Mouse (Mus musculus) Muller cell, postnatal 12 days (primary cell): ENCODE measurements around the gene Usp39.
A peak's percentile ranks its signal among the peaks of the same experiment; 100 is the strongest.

Experiments used
- DNase-seq: peaks from one replicate; pipeline ENCODE4 v3.0.0-alpha.2; 2015; ENCODE audit errors: inconsistent ontology term

Gene Usp39

DNA sequence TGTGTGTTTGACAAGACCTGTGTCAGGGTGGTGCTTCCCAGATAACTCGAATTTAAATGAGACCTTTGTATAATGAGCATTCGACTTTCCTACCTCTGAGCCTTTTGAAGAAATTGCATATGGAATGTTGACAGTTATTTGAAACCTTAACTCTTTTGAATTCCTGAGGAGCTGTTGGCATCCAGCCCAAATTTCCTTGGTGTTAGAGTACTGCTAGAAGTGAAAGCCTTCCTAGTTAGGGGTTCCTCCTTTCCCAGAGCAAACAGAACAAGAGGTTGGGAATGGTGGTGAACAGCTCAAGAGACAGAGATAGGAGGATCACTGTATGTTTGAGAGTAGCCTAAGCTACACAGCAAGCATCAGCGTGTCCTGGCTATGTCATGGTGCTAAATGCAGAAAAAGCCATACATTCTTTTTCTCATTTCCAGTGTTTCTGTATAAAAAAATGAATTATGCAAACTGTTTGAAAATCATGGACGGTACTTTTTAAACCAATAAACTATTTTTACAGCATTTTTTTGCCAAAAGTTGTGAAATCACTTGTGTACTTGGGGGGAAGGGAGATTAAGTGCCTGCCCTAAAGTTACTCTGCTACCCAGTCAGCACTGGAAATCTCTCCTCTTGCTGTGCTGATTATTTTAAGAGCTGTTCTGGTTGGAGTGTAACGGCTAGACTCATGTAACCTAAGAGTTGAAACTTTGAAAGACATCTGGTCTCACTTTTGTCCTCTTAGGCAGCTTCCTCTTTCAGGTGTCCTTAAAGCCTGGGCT, 7.8 kb upstream of the Usp39 start:
- no peak for DNase-seq

DNA sequence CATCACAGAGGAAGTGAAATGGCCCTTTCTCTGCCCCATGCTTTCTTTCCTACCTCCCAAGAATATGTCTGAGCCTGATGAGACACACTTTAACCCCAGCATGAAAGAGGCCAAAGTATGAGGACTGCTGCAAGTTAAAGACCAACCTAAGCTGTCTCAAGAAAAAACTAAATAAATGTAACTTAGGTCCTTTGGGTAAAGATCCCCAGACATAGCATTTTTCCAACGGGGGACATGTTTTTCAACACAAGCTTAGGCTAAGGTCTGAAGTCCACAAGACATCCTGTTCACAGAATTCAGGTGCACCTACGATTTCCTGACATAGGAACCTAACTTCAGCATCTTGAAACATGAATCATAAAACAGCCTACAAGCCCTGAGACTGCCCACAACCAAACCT, 5.2 kb upstream of the Usp39 start:
- no peak for DNase-seq

DNA sequence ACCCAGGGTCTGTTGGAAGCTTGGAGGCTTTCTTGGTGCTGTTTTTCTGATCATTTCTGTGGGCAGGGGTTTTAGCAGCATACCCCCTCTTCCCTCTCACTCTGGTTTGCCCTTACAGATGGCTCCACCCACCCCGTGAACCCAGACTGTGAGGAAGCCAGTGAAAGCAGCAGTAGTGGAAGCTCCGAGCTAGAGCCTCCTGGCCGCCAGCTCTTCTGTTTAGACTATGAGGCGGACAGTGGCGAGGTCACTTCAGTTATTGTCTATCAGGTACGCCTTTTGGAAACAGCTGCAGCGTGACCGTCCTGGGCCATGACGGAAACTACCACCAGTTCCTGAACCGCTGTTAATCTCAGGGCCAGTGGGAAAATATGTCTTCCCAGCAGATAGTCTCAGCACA, 3.4 kb upstream of the Usp39 start:
- DNase-seq, result no peak

- DNase-seq, result peak; percentile 80
Measured at GRCm38 (mm10) chr6:72347166-72347941, 2.4 kb upstream of the Usp39 start, which contains the start of gene 0610030E20Rik. Gene 0610030E20Rik, plus strand, starts transcription at chr6:72347317.

- DNase-seq, result no peak
Measured at GRCm38 (mm10) chr6:72346261-72346660, 1.3 kb upstream of the Usp39 start.

DNA sequence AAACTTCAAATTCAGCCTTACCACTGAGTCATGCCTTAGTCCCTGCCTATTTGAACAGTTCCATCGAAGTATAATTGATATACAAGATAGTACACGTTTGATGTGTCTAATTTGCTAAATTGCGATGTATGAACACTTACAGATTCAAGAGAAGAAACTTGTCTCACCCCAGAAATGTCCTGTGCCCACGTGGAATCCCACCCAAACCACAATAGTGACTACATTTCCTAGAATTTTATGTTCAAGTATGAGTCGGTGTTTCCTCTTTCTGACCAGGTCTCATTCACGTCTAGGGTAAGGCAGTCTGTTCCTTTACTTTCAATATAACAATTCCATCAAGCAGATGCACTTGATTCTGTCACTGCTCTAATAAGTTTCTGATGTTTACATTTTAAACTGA, 649 bp upstream of the Usp39 start:
- DNase-seq, result no peak

DNA sequence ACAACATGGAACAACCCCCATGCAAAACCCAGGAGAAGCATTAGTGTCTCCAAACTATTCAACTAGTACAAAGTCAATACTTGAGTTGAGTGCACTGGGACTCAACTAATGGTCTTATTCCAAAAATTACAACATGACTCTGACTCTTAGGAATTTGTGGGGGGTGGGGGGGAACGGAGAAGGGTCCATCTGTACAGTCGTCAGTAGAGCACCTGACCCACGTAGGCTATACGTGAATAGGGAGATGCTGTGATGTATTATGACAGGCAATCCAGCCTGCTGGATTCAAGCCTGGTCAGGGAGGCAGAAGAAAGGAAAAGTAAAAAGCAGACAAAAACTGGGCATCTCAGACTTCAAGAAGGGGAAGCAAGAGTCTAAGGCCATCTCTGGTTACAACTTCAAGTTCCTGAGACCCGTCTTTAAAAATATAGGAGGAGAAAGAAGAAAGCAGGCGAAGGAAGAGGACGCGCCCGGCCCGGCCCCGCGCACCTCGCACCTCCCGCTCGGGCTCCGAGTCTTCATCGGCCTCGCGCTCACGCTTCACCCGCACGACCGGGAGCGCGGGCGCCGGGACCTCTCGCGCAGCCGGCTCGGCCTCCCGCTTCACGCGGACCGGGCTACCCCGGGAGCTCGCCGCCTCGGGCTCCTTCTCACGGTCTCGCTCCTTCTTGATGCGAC, 449 bp downstream of the Usp39 start:
- DNase-seq, result peak; percentile 74

DNA sequence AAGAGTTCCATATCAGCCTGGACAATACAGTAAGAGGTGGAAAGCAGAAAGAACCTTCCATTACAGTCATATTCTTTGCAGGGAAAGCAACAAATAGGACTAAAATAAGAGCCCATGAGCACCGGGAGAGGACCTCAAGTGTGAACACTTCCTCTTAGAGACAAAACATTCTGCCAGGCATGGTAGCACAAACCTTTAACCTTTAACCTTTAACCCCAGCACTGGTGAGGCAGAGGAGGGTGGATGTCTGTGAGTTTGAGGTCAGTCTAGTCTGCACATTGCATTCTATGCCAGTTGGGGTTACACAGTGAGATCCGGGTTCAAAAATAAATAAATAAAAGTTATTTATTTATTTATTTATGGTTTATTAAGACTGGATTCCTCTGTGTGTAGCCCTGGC, 4.5 kb downstream of the Usp39 start:
- DNase-seq, result no peak

DNA sequence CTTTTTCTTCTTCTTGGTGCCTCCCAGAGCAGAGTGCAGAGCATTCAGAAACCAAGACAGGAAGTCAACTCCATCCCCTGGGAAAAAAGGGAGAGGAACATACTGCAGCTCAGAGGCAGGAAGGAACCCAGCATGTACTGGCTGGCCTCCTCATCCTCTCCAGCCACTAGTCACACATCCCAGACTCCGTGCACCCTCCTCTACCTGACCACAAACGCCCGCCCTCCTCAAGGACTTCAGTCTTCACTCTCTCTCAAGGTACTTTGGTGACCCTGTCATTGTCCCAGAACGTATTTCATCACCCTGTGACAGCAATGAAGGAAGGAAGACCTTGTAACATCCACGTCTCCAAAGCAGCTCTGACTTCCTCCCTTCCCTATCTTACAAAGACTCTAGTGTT, 11.9 kb downstream of the Usp39 start:
- DNase-seq, result no peak

- DNase-seq, result no peak
Measured at GRCm38 (mm10) chr6:72330133-72330532, 14.9 kb downstream of the Usp39 start.

DNA sequence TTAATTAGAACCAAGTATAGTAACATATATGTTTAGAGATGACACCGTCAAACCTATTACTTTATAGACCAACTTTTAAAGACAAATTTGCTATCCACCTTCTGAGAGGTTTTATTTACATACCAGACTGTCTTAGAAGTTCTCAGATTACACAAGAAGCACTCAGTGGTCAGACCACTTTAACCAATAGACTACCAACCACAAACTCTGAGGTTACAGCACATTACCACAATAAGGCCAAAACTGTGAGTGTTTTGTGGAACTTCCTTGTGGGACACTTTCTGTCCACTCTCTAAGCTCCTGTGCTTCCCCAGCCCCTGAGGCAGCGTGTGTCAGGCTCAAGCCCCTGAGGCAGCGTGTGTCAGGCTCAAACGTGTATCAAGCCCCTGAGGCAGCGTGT, 16.0 kb downstream of the Usp39 start:
- no peak for DNase-seq

DNA sequence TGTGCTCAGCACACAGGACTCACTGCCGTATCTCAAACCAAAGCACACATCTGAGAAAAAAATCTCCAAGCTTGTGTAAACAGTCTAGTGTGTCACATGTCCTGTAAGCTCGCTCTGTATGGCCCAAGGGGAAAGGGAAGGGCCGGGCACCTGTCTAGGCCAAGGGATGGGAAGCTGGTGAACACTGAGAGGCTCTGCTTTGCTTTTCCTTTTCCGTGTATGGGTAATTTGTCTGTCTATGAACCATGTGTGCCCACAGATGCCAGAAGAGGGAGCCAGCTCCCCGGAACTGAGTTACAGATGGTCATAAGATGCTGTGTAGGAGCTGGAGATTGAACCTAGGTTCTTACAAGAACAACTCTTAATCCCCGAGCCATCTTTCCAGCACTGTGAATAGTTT, 18.7 kb downstream of the Usp39 start:
- DNase-seq, result no peak

GRCm38 (mm10) chr6:72323786-72324508, 21.0 kb downstream of the Usp39 start:
- DNase-seq, result no peak

- DNase-seq, result no peak
Measured at GRCm38 (mm10) chr6:72322936-72323335, 22.0 kb downstream of the Usp39 start.

- no peak for DNase-seq
Measured at GRCm38 (mm10) chr6:72319019-72319418, 26.0 kb downstream of the Usp39 start.

DNA sequence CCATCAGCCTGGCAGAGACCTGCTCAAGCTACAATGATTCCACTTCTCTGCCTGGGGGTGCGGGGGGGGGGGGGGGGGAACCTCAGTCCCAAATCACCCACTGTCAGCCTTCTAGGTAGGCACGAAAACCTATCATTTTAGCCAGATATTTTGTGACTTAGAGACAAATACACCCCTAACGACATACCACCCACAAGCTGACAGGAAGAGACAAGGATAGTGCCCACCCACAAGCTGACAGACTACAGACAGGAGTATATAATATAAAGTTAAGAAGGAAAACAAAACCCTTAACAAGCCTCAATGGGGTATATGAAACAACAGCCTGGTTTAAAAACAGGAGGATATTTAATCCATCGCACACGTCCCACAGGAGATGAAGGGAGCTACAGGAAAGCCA, 26.5 kb downstream of the Usp39 start:
- no peak for DNase-seq

GRCm38 (mm10) chr6:72316044-72316443, 28.9 kb downstream of the Usp39 start:
- DNase-seq, result no peak

DNA sequence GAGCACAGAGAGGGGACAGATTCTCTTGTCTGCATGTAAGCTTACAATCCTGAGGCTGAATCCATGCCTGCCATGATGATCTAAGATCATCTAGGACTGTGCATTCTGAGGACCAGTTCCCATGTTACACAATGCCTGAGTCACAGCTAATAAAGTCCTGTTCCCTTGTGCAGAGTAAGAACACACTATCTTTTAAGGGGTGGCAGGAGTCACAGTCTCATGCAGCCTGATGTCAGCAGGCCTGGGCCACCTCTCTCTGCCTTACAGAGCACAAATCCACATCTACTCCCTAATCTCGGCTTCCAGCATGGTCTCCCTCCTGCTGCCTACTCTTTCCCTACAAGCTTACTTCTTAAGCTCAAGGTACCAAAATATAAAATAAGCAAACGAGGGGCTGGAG, 29.6 kb downstream of the Usp39 start:
- DNase-seq, result no peak

DNA sequence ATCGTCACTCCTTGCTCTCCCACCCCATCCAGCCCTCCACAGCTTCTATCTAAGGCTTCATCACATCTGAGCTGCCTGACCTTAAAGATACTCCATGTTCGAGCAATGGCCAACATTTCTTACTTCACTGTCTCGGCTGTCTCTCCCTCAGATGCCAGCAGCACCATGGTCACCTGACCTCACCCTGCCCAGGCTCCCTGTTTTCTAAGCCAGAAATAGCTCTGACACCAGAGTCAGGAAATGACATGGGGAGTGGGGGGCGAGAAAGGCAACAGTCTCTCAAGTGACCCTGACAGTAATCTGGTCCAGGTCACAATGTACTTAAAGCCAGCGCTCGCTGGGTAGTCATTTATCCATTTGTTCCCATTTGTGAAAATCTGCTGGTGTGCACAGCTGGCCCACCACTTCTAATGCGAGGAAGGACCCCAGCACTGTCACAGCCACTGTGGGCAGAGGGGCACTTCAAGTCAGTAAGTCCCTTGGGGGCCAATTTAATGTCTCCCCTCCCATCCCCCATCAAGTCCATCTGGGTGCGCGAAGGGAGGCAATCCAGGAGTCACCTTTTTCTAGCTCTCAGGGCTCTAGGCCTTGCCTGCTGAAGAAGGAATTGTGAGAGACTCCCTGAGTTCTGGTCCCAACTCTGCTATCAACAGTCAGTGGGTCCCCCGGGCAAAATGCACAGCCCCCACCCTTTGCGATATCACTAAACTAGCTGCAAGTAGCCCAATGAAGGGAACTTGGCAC, 31.7 kb downstream of the Usp39 start:
- no peak for DNase-seq

- no peak for DNase-seq
Measured at GRCm38 (mm10) chr6:72312198-72312597, 32.8 kb downstream of the Usp39 start.

DNA sequence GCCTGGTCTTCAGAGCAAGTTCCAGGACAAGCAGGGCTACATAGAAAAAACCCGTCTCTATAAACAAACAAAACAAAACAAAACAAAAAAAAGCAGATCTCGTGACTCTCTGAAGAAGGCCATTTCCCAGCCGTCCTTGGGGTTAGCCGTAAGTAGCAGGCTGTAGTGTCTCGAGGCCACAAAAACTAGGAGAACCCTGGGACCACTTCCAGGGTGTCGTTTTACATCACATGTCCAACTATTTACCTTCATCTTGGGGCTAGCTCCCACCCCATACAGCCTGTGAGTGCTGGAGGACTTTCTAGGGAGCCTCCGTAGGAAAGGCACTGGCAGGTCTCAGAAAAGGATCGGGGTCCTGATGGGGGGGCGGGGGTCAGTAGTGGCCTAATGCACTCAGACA, 41.5 kb downstream of the Usp39 start:
- no peak for DNase-seq
